Mouse (Mus musculus): ENCODE results near the gene Sirpa.

GRCm38 (mm10) chr2:129627133-129627532 lies 34.5 kb downstream of the Sirpa start:
- TF ChIP-seq CTCF (IDR thresholded peaks at IDR 0.05; ENCODE audit: low read depth) (no peak), EP300 (optimal IDR thresholded peaks at IDR 0.05) (no peak)
